Mouse (Mus musculus) small intestine, adult 2 months (tissue): ENCODE measurements around the gene Rho. TPM values are rescaled to one million over a fixed set of nuclear protein-coding genes. Genes with fewer than 3 reads are reported as not detected.

ENCODE experiments used
- H3K27ac ChIP-seq: fragments of 200-500 bp; 2 replicates; pipeline ENCODE4 v1.5.1; 2012; ENCODE audit warnings: low read depth, low read length, control low read depth, inconsistent platforms; ENCODE audit not compliant: insufficient read depth
- H3K27me3 ChIP-seq: fragments of 200-500 bp; 2 replicates; pipeline ENCODE4 v1.6.1; 2012; ENCODE audit warnings: mild to moderate bottlenecking, moderate library complexity, low read length, inconsistent platforms; ENCODE audit not compliant: control insufficient read depth, insufficient read depth
- H3K36me3 ChIP-seq: fragments of 200-500 bp; 2 replicates; pipeline ENCODE4 v1.6.1; 2012; ENCODE audit warnings: mild to moderate bottlenecking, low read length, control low read depth, inconsistent platforms; ENCODE audit not compliant: control insufficient read depth, insufficient read depth
- H3K4me1 ChIP-seq: fragments of 200-500 bp; 2 replicates; pipeline ENCODE4 v1.6.1; 2012; ENCODE audit warnings: low read length, inconsistent platforms, mixed read lengths; ENCODE audit not compliant: control insufficient read depth, insufficient read depth, insufficient read length
- H3K4me3 ChIP-seq: fragments of 200-500 bp; 2 replicates; pipeline ENCODE4 v1.5.1; 2012; ENCODE audit warnings: low read depth, mild to moderate bottlenecking, control low read depth, inconsistent platforms, low read length, moderate library complexity
- CTCF ChIP-seq: fragments of 200-500 bp; IDR thresholded peaks from 2 replicates; pipeline ENCODE4 v1.5.1; 2012; ENCODE audit warnings: low read depth, mild to moderate bottlenecking, control low read depth, inconsistent platforms, low read length, moderate library complexity, mixed read lengths; ENCODE audit not compliant: insufficient replicate concordance, insufficient read length; ENCODE audit errors: extremely low read depth
- POLR2A ChIP-seq: fragments of 200-500 bp; IDR thresholded peaks from 2 replicates; pipeline ENCODE4 v1.6.1; 2012; ENCODE audit warnings: low read depth, mild to moderate bottlenecking, control low read depth, inconsistent platforms, low read length, moderate library complexity
- WGBS: fragments of 180-500 bp; shearing (Covaris S2); methylation state at CpG from one replicate; pipeline ENCODE4 v1.1.7; 2018; 5-methylcytosine and 5-hydroxymethylcytosine counted together
- polyA plus RNA-seq: library from polyadenylated mRNA; depleted of rRNA; stranded (reverse); fragments of >200 nt; gene quantifications from 2 replicates; pipeline ENCODE4 v1.2.3, GENCODE M21; 2012

Gene Rho
- polyA plus RNA-seq, 1 experiment: 0.35 TPM

- Histone ChIP-seq H3K4me1 (peaks cover 17% of the 10 kb centered on the region), H3K4me3 (no peak overlapping the region), H3K36me3 (no peaks in the 10 kb centered on the region), H3K27me3 (no peaks in the 10 kb centered on the region), H3K27ac (no peak overlapping the region)
- WGBS: 86% methylated on average over 6 of the region's 6 CpGs
- TF ChIP-seq POLR2A: no peak
- no peak for TF ChIP-seq CTCF
These were observed 38.4 kb downstream of the Rho start for GRCm38 (mm10) chr6:115969952-115970351.

- WGBS: 63% methylated on average over 13 of the region's 13 CpGs
- Histone ChIP-seq H3K4me1 (peaks cover 17% of the 10 kb centered on the region), H3K27me3 (no peaks in the 10 kb centered on the region), H3K36me3 (no peaks in the 10 kb centered on the region), H3K27ac (peak overlapping the region; percentile 30; the same call in 1 of the 2 replicates), H3K4me3 (no peak overlapping the region)
- no peak for TF ChIP-seq CTCF
- peak; percentile 6; the same call in 1 of the 2 replicates for TF ChIP-seq POLR2A
These were observed 39.9 kb downstream of the Rho start for GRCm38 (mm10) chr6:115971273-115972060.

GRCm38 (mm10) chr6:115972083-115972764, 40.7 kb downstream of the Rho start:
- Histone ChIP-seq H3K4me3 (no peak overlapping the region), H3K4me1 (peaks cover 17% of the 10 kb centered on the region), H3K27me3 (no peaks in the 10 kb centered on the region), H3K36me3 (no peaks in the 10 kb centered on the region), H3K27ac (no peak overlapping the region)
- WGBS: 76% methylated on average over 7 of the region's 7 CpGs
- TF ChIP-seq CTCF (no peak), POLR2A (no peak)

GRCm38 (mm10) chr6:115973139-115973875, 41.8 kb downstream of the Rho start:
- H3K27ac ChIP-seq: no peak overlapping the region
- peaks cover 9% of the 10 kb centered on the region for H3K4me1 ChIP-seq
- H3K36me3 ChIP-seq: no peaks in the 10 kb centered on the region
- no peaks in the 10 kb centered on the region for H3K27me3 ChIP-seq
- WGBS: 81% methylated on average over 15 of the region's 15 CpGs
- H3K4me3 ChIP-seq: no peak overlapping the region
- TF ChIP-seq POLR2A (no peak), CTCF (no peak)

- TF ChIP-seq CTCF: no peak
- no peak for TF ChIP-seq POLR2A
- Histone ChIP-seq H3K4me1 (peaks cover 5% of the 10 kb centered on the region), H3K27ac (no peak overlapping the region), H3K4me3 (no peak overlapping the region), H3K27me3 (no peaks in the 10 kb centered on the region), H3K36me3 (no peaks in the 10 kb centered on the region)
- WGBS: 81% methylated on average over 16 of the region's 16 CpGs
These were observed 42.5 kb downstream of the Rho start for GRCm38 (mm10) chr6:115973881-115974662.

GRCm38 (mm10) chr6:115975606-115976005, 44.1 kb downstream of the Rho start:
- peaks cover 5% of the 10 kb centered on the region for H3K4me1 ChIP-seq
- H3K27ac ChIP-seq: no peak overlapping the region
- 73% methylated on average over 8 of the region's 8 CpGs for WGBS
- no peak overlapping the region for H3K4me3 ChIP-seq
- TF ChIP-seq CTCF (no peak), POLR2A (no peak)
- H3K27me3 ChIP-seq: no peaks in the 10 kb centered on the region
- no peaks in the 10 kb centered on the region for H3K36me3 ChIP-seq
